Mouse (Mus musculus): ENCODE data around the gene Frs3. TPM values are rescaled to one million over a fixed set of nuclear protein-coding genes. Genes with fewer than 3 reads are reported as not detected.

Gene Frs3
- polyA plus RNA-seq, 1 experiment from 2014 or later = 41.9 TPM

- H3K27ac ChIP-seq (ENCODE audit: low read depth, low read length) = no peak overlapping the region
- no peak overlapping the region for H3K4me3 ChIP-seq (ENCODE audit: low read depth, low read length)
- no peaks in the 10 kb centered on the region for H3K36me3 ChIP-seq (ENCODE audit: control insufficient read depth, insufficient read depth, low read length)
- H3K4me2 ChIP-seq (ENCODE audit: low read depth, low read length) = no peak overlapping the region
- H3K9ac ChIP-seq (replicated peaks; ENCODE audit: low read depth, low read length) = no peak overlapping the region
- H3K9me3 ChIP-seq (ENCODE audit: control insufficient read depth, low read length) = no peaks in the 10 kb centered on the region
- H3K27me3 ChIP-seq (ENCODE audit: control insufficient read depth, insufficient read depth, low read length) = no peaks in the 10 kb centered on the region
- H3K4me1 ChIP-seq (ENCODE audit: control insufficient read depth, insufficient read depth, low read length) = no peaks in the 10 kb centered on the region
- WGBS = 76% methylated on average over 3 of the region's 3 CpGs
- ATAC-seq (ENCODE audit: low read depth) = no peak
Measured at GRCm38 (mm10) chr17:47710036-47710435, 21.2 kb downstream of the Frs3 start.

GRCm38 (mm10) chr17:47711883-47712282, 23.1 kb downstream of the Frs3 start:
- Histone ChIP-seq H3K27ac (ENCODE audit: low read depth, low read length) (no peak overlapping the region), H3K9ac (replicated peaks; ENCODE audit: low read depth, low read length) (no peak overlapping the region), H3K4me1 (ENCODE audit: control insufficient read depth, insufficient read depth, low read length) (no peaks in the 10 kb centered on the region), H3K9me3 (ENCODE audit: control insufficient read depth, low read length) (no peaks in the 10 kb centered on the region), H3K27me3 (ENCODE audit: control insufficient read depth, insufficient read depth, low read length) (no peaks in the 10 kb centered on the region), H3K4me2 (ENCODE audit: low read depth, low read length) (no peak overlapping the region), H3K4me3 (ENCODE audit: low read depth, low read length) (no peak overlapping the region), H3K36me3 (ENCODE audit: control insufficient read depth, insufficient read depth, low read length) (no peaks in the 10 kb centered on the region)
- no peak for ATAC-seq (ENCODE audit: low read depth)
- 80% methylated on average over 6 of the region's 6 CpGs for WGBS

GRCm38 (mm10) chr17:47712889-47713571, 24.2 kb downstream of the Frs3 start:
- Histone ChIP-seq H3K27ac (ENCODE audit: low read depth, low read length) (no peak overlapping the region), H3K4me1 (ENCODE audit: control insufficient read depth, insufficient read depth, low read length) (no peaks in the 10 kb centered on the region), H3K4me2 (ENCODE audit: low read depth, low read length) (no peak overlapping the region), H3K4me3 (ENCODE audit: low read depth, low read length) (no peak overlapping the region), H3K9me3 (ENCODE audit: control insufficient read depth, low read length) (no peaks in the 10 kb centered on the region), H3K27me3 (ENCODE audit: control insufficient read depth, insufficient read depth, low read length) (no peaks in the 10 kb centered on the region), H3K9ac (replicated peaks; ENCODE audit: low read depth, low read length) (no peak overlapping the region), H3K36me3 (ENCODE audit: control insufficient read depth, insufficient read depth, low read length) (no peaks in the 10 kb centered on the region)
- WGBS = 55% methylated on average over 9 of the region's 22 CpGs
- no peak for ATAC-seq (ENCODE audit: low read depth)

- 70% methylated on average over 3 of the region's 3 CpGs for WGBS
- ATAC-seq (ENCODE audit: low read depth) = no peak
- H3K4me1 ChIP-seq (ENCODE audit: control insufficient read depth, insufficient read depth, low read length) = no peaks in the 10 kb centered on the region
Measured at GRCm38 (mm10) chr17:47715037-47715436, 26.2 kb downstream of the Frs3 start.

GRCm38 (mm10) chr17:47721183-47721582, 32.4 kb downstream of the Frs3 start:
- Histone ChIP-seq H3K4me3 (ENCODE audit: low read depth, low read length) (no peak overlapping the region), H3K4me2 (ENCODE audit: low read depth, low read length) (no peak overlapping the region), H3K27ac (ENCODE audit: low read depth, low read length) (no peak overlapping the region), H3K4me1 (ENCODE audit: control insufficient read depth, insufficient read depth, low read length) (no peaks in the 10 kb centered on the region), H3K9ac (replicated peaks; ENCODE audit: low read depth, low read length) (no peak overlapping the region), H3K36me3 (ENCODE audit: control insufficient read depth, insufficient read depth, low read length) (no peaks in the 10 kb centered on the region), H3K27me3 (ENCODE audit: control insufficient read depth, insufficient read depth, low read length) (no peaks in the 10 kb centered on the region), H3K9me3 (ENCODE audit: control insufficient read depth, low read length) (no peaks in the 10 kb centered on the region)
- no peak for ATAC-seq (ENCODE audit: low read depth)
- WGBS = 88% methylated on average over 4 of the region's 4 CpGs

More at GRCm38 (mm10) chr17:47715037-47715436, 26.2 kb downstream of the Frs3 start:
- no peaks in the 10 kb centered on the region for H3K9me3 ChIP-seq (ENCODE audit: control insufficient read depth, low read length)
- no peak overlapping the region for H3K27ac ChIP-seq (ENCODE audit: low read depth, low read length)
- no peak overlapping the region for H3K4me3 ChIP-seq (ENCODE audit: low read depth, low read length)
- no peaks in the 10 kb centered on the region for H3K36me3 ChIP-seq (ENCODE audit: control insufficient read depth, insufficient read depth, low read length)
- no peak overlapping the region for H3K4me2 ChIP-seq (ENCODE audit: low read depth, low read length)
- H3K27me3 ChIP-seq (ENCODE audit: control insufficient read depth, insufficient read depth, low read length) = no peaks in the 10 kb centered on the region
- no peak overlapping the region for H3K9ac ChIP-seq (replicated peaks; ENCODE audit: low read depth, low read length)

- no peaks in the 10 kb centered on the region for H3K9me3 ChIP-seq (ENCODE audit: control insufficient read depth, low read length)
- no peak within 1 kb of the TSS for H3K4me2 ChIP-seq (ENCODE audit: low read depth, low read length)
- H3K4me1 ChIP-seq (ENCODE audit: control insufficient read depth, insufficient read depth, low read length) = no peaks in the 10 kb centered on the region
- no peak within 1 kb of the TSS for H3K4me3 ChIP-seq (ENCODE audit: low read depth, low read length)
- no peak within 1 kb of the TSS for H3K9ac ChIP-seq (replicated peaks; ENCODE audit: low read depth, low read length)
- WGBS = 77% methylated on average over 11 of the region's 11 CpGs
- ATAC-seq (ENCODE audit: low read depth) = no peak
- no peaks in the 10 kb centered on the region for H3K27me3 ChIP-seq (ENCODE audit: control insufficient read depth, insufficient read depth, low read length)
- no peak within 1 kb of the TSS for H3K27ac ChIP-seq (ENCODE audit: low read depth, low read length)
- no peaks in the 10 kb centered on the region for H3K36me3 ChIP-seq (ENCODE audit: control insufficient read depth, insufficient read depth, low read length)
Measured at GRCm38 (mm10) chr17:47726566-47726965, 37.7 kb downstream of the Frs3 start, which contains the start of gene Pgc. Gene Pgc, plus strand, starts transcription at chr17:47726842.

- no peak for ATAC-seq (ENCODE audit: low read depth)
- Histone ChIP-seq H3K4me1 (ENCODE audit: control insufficient read depth, insufficient read depth, low read length) (no peaks in the 10 kb centered on the region), H3K4me2 (ENCODE audit: low read depth, low read length) (no peak overlapping the region), H3K4me3 (ENCODE audit: low read depth, low read length) (no peak overlapping the region), H3K36me3 (ENCODE audit: control insufficient read depth, insufficient read depth, low read length) (no peaks in the 10 kb centered on the region), H3K9ac (replicated peaks; ENCODE audit: low read depth, low read length) (no peak overlapping the region), H3K27me3 (ENCODE audit: control insufficient read depth, insufficient read depth, low read length) (no peaks in the 10 kb centered on the region), H3K27ac (ENCODE audit: low read depth, low read length) (no peak overlapping the region), H3K9me3 (ENCODE audit: control insufficient read depth, low read length) (no peaks in the 10 kb centered on the region)
- WGBS = 57% methylated on average over 24 of the region's 24 CpGs
Measured at GRCm38 (mm10) chr17:47730633-47731575, 42.1 kb downstream of the Frs3 start.

- Histone ChIP-seq H3K36me3 (ENCODE audit: control insufficient read depth, insufficient read depth, low read length) (no peaks in the 10 kb centered on the region), H3K27ac (ENCODE audit: low read depth, low read length) (no peak overlapping the region), H3K27me3 (ENCODE audit: control insufficient read depth, insufficient read depth, low read length) (peaks cover 15% of the 10 kb centered on the region; the same call in 1 of the 2 replicates), H3K4me1 (ENCODE audit: control insufficient read depth, insufficient read depth, low read length) (peaks cover 14% of the 10 kb centered on the region; the same call in 1 of the 2 replicates), H3K9me3 (ENCODE audit: control insufficient read depth, low read length) (no peaks in the 10 kb centered on the region), H3K9ac (replicated peaks; ENCODE audit: low read depth, low read length) (no peak overlapping the region), H3K4me2 (ENCODE audit: low read depth, low read length) (no peak overlapping the region), H3K4me3 (ENCODE audit: low read depth, low read length) (no peak overlapping the region)
- 70% methylated on average over 14 of the region's 14 CpGs for WGBS
- ATAC-seq (ENCODE audit: low read depth) = no peak
Measured at GRCm38 (mm10) chr17:47735553-47736100, 46.8 kb downstream of the Frs3 start.

Data from neural tube, embryonic 14.5 days (tissue).